In genomic region chr1:91515642-91516041, GRCm38 (mm10) we compare ENCODE assay signal across 19 mouse cellular contexts. TPM values are rescaled to one million over a fixed set of nuclear protein-coding genes. Genes with fewer than 3 reads are reported as not detected.
DNase-seq lines count a peak whose midpoint lies in the region; ATAC-seq and TF ChIP-seq lines count a peak whose summit lies in the region.
"Had no signal": no experiment of that assay in that cellular context is flagged by ENCODE, and none has a peak within 500 bp of the region (broad histone marks: within the 10 kb centered on the region; RNA-seq: fewer than 3 reads in every experiment).

No protein-coding gene starts in this region.

- H3K4me3 ChIP-seq in kidney, postnatal 0 days (replicated peaks; ENCODE audit: low read depth, low read length) = no peak overlapping the region
- no peak overlapping the region for H3K4me3 ChIP-seq in kidney, embryonic 16.5 days (ENCODE audit: low read length)
- H3K4me3 ChIP-seq in lung, embryonic 15.5 days = no peak overlapping the region
- H3K4me3 ChIP-seq in embryonic facial prominence, embryonic 14.5 days (ENCODE audit: low read depth, low read length) = no peak overlapping the region
- H3K4me3 ChIP-seq: forebrain, embryonic 10.5 days; gastrocnemius, adult 2 months; heart, embryonic 12.5 days; hindbrain, embryonic 10.5 days; hindbrain, embryonic 15.5 days had no signal

- ATAC-seq in kidney, postnatal 0 days (replicated peaks; ENCODE audit: low FRiP score, low read depth) = no peak; the same call in 1 of the 2 replicates
- ATAC-seq in kidney, embryonic 16.5 days (ENCODE audit: low FRiP score, low TSS enrichment) = no peak
- no peak for ATAC-seq in lung, embryonic 15.5 days (ENCODE audit: borderline replicate concordance, extremely low read depth, low FRiP score, low TSS enrichment)
- peak; percentile 61; the same call in 1 of the 2 replicates for ATAC-seq in embryonic facial prominence, embryonic 14.5 days (ENCODE audit: low read depth)
- ATAC-seq: forebrain, embryonic 14.5 days had no signal

- WGBS in kidney, postnatal 0 days = 72% methylated on average over 6 of the region's 6 CpGs
- WGBS in kidney, embryonic 16.5 days = 76% methylated on average over 6 of the region's 6 CpGs
- WGBS in lung, embryonic 15.5 days = 74% methylated on average over 6 of the region's 6 CpGs
- 67% methylated on average over 6 of the region's 6 CpGs for WGBS in embryonic facial prominence, embryonic 14.5 days

- no peak overlapping the region for H3K4me2 ChIP-seq in kidney, postnatal 0 days (ENCODE audit: low read length)
- H3K4me2 ChIP-seq in kidney, embryonic 16.5 days (replicated peaks; ENCODE audit: low read depth, low read length) = no peak overlapping the region
- no peak overlapping the region for H3K4me2 ChIP-seq in lung, embryonic 15.5 days
- H3K4me2 ChIP-seq in embryonic facial prominence, embryonic 14.5 days (ENCODE audit: low read depth, low read length) = no peak overlapping the region
- H3K4me2 ChIP-seq: heart, embryonic 12.5 days; hindbrain, embryonic 15.5 days had no signal

- 0 out of 2 replicates have a peak, but pooled peaks cover 10% of the 10 kb centered on the region for H3K36me3 ChIP-seq in kidney, postnatal 0 days (ENCODE audit: insufficient read depth, low read length)
- H3K36me3 ChIP-seq in kidney, embryonic 16.5 days (ENCODE audit: insufficient read depth, low read length) = peaks cover 14% of the 10 kb centered on the region; the same call in 1 of the 2 replicates
- H3K36me3 ChIP-seq in lung, embryonic 15.5 days = 0 out of 2 replicates have a peak, but pooled peaks cover 6% of the 10 kb centered on the region
- peaks cover 34% of the 10 kb centered on the region; the same call in 1 of the 2 replicates for H3K36me3 ChIP-seq in embryonic facial prominence, embryonic 14.5 days (ENCODE audit: control insufficient read depth, insufficient read depth, low read length)

- H3K9ac ChIP-seq in kidney, postnatal 0 days (ENCODE audit: low read depth, low read length) = no peak overlapping the region
- H3K9ac ChIP-seq in kidney, embryonic 16.5 days (replicated peaks; ENCODE audit: low read length) = no peak overlapping the region
- H3K9ac ChIP-seq in lung, embryonic 15.5 days = no peak overlapping the region
- H3K9ac ChIP-seq in embryonic facial prominence, embryonic 14.5 days (ENCODE audit: low read depth, low read length) = no peak overlapping the region
- H3K9ac ChIP-seq: heart, embryonic 12.5 days; hindbrain, embryonic 15.5 days had no signal

- no peak for TF ChIP-seq CTCF in kidney, postnatal 0 days (IDR thresholded peaks at IDR 0.05; ENCODE audit: low read depth)

- DNase-seq in kidney, postnatal 0 days (ENCODE audit: low spot score) = no peak
- DNase-seq in lung, postnatal 14 days = no peak
- DNase-seq in embryonic facial prominence, embryonic 14.5 days (ENCODE audit: low spot score) = peak; percentile 63
- peak; percentile 50 for DNase-seq in fat pad, adult 2 months (ENCODE audit: extremely low read depth, low read depth, low spot score)
- DNase-seq in thymus, postnatal 25 days = no peak
- DNase-seq in adrenal gland, adult 8-10 months = no peak
- DNase-seq: adrenal gland, adult 2 months; adrenal gland, postnatal 36 days; cerebellum, adult 2 months; gastrocnemius, adult 2 months; gastrocnemius, postnatal 25 days had no signal

- no peaks in the 10 kb centered on the region for H3K4me1 ChIP-seq in kidney, postnatal 0 days (replicated peaks; ENCODE audit: insufficient read depth, low read length)
- no peaks in the 10 kb centered on the region for H3K4me1 ChIP-seq in kidney, embryonic 16.5 days (ENCODE audit: insufficient read depth, low read length)
- no peaks in the 10 kb centered on the region for H3K4me1 ChIP-seq in lung, embryonic 15.5 days
- no peaks in the 10 kb centered on the region for H3K4me1 ChIP-seq in embryonic facial prominence, embryonic 14.5 days (ENCODE audit: control insufficient read depth, insufficient read depth, low read length)
- H3K4me1 ChIP-seq: forebrain, embryonic 10.5 days; heart, embryonic 12.5 days; hindbrain, embryonic 10.5 days; hindbrain, embryonic 15.5 days had no signal

- no peaks in the 10 kb centered on the region for H3K9me3 ChIP-seq in kidney, postnatal 0 days (replicated peaks; ENCODE audit: low read length)
- no peaks in the 10 kb centered on the region for H3K9me3 ChIP-seq in kidney, embryonic 16.5 days (ENCODE audit: low read length)
- no peaks in the 10 kb centered on the region for H3K9me3 ChIP-seq in lung, embryonic 15.5 days
- H3K9me3 ChIP-seq in embryonic facial prominence, embryonic 14.5 days (ENCODE audit: control insufficient read depth, low read length) = no peaks in the 10 kb centered on the region
- H3K9me3 ChIP-seq: forebrain, embryonic 10.5 days; heart, embryonic 12.5 days; hindbrain, embryonic 10.5 days; hindbrain, embryonic 15.5 days had no signal

- H3K27me3 ChIP-seq in kidney, postnatal 0 days (ENCODE audit: insufficient read depth, low read length) = no peaks in the 10 kb centered on the region
- H3K27me3 ChIP-seq in kidney, embryonic 16.5 days (ENCODE audit: insufficient read depth, low read length) = no peaks in the 10 kb centered on the region
- H3K27me3 ChIP-seq in lung, embryonic 15.5 days = no peaks in the 10 kb centered on the region
- H3K27me3 ChIP-seq in embryonic facial prominence, embryonic 14.5 days (replicated peaks; ENCODE audit: control insufficient read depth, insufficient read depth, low read length) = no peaks in the 10 kb centered on the region
- H3K27me3 ChIP-seq: CH12.LX; heart, embryonic 12.5 days; hindbrain, embryonic 15.5 days had no signal

- 0 out of 2 replicates have a peak overlapping the region, but pooled peaks have one; percentile 13 for H3K27ac ChIP-seq in kidney, postnatal 0 days
- H3K27ac ChIP-seq in kidney, embryonic 16.5 days (ENCODE audit: low read length) = no peak overlapping the region
- 0 out of 2 replicates have a peak overlapping the region, but pooled peaks have one; percentile 0 for H3K27ac ChIP-seq in lung, embryonic 15.5 days
- H3K27ac ChIP-seq in embryonic facial prominence, embryonic 14.5 days (replicated peaks; ENCODE audit: low read depth, low read length) = no peak overlapping the region; the same call in 1 of the 2 replicates
- H3K27ac ChIP-seq: forebrain, embryonic 10.5 days; gastrocnemius, adult 2 months; hindbrain, embryonic 10.5 days; hindbrain, embryonic 15.5 days had no signal

RNA-seq across cellular contexts. Expression of gene Traf3ip1, which starts 21.2 kb away (rescaled TPM):
- polyA plus RNA-seq in kidney, postnatal 0 days (2015; fragmentation: Nextera tagmentation; extraction: Ambion mirVana) = 6.3 and 6.5 TPM in 2 replicates
- 10.7 and 11.3 TPM in 2 replicates for polyA plus RNA-seq in kidney, embryonic 16.5 days (2015; fragmentation: Nextera tagmentation; extraction: Ambion mirVana)
- 11.0 and 11.5 TPM in 2 replicates for polyA plus RNA-seq in lung, embryonic 15.5 days (2015; fragmentation: Nextera tagmentation; extraction: Ambion mirVana)
- 5.5 and 6.8 TPM in 2 replicates for polyA plus RNA-seq in embryonic facial prominence, embryonic 14.5 days (2014; fragmentation: Nextera tagmentation; extraction: Ambion mirVana)
- 10 to 100 TPM; 11.4 to 15.7 (median 12.9) TPM for total RNA-seq in adrenal gland, adult 8-10 months (2022)

RNA-seq across cellular contexts. Expression of gene Asb1, which starts 24.7 kb away (rescaled TPM):
- 4.0 and 4.3 TPM in 2 replicates for polyA plus RNA-seq in kidney, postnatal 0 days (2015; fragmentation: Nextera tagmentation; extraction: Ambion mirVana)
- polyA plus RNA-seq in kidney, embryonic 16.5 days (2015; fragmentation: Nextera tagmentation; extraction: Ambion mirVana) = 5.0 and 6.6 TPM in 2 replicates
- polyA plus RNA-seq in lung, embryonic 15.5 days (2015; fragmentation: Nextera tagmentation; extraction: Ambion mirVana) = 5.9 and 6.2 TPM in 2 replicates
- 8.0 TPM in 2 replicates for polyA plus RNA-seq in embryonic facial prominence, embryonic 14.5 days (2014; fragmentation: Nextera tagmentation; extraction: Ambion mirVana)
- 10 to 100 TPM; 22.5 to 25.4 (median 23.4) TPM for total RNA-seq in adrenal gland, adult 8-10 months (2022)

RNA-seq across cellular contexts. Expression of gene Per2, which starts 56.5 kb away (rescaled TPM):
- 2.3 and 2.7 TPM in 2 replicates for polyA plus RNA-seq in kidney, postnatal 0 days (2015; fragmentation: Nextera tagmentation; extraction: Ambion mirVana)
- polyA plus RNA-seq in kidney, embryonic 16.5 days (2015; fragmentation: Nextera tagmentation; extraction: Ambion mirVana) = 4.2 and 4.6 TPM in 2 replicates
- polyA plus RNA-seq in lung, embryonic 15.5 days (2015; fragmentation: Nextera tagmentation; extraction: Ambion mirVana) = 8.2 and 11.4 TPM in 2 replicates
- 3.9 and 4.7 TPM in 2 replicates for polyA plus RNA-seq in embryonic facial prominence, embryonic 14.5 days (2014; fragmentation: Nextera tagmentation; extraction: Ambion mirVana)
- 10 to 100 TPM; 42.5 to 75.0 (median 45.4) TPM for total RNA-seq in adrenal gland, adult 8-10 months (2022)

Comparison
In these comparisons a context has a peak if more than half of its experiments do, and no peak if none do; other contexts are left out.
1. H3K27ac ChIP-seq: peak in kidney, postnatal 0 days (single experiment) and lung, embryonic 15.5 days (single experiment); none in kidney, embryonic 16.5 days (single experiment) and embryonic facial prominence, embryonic 14.5 days (single experiment).
2. DNase-seq: peak in embryonic facial prominence, embryonic 14.5 days (single experiment) and fat pad, adult 2 months (single experiment); none in kidney, postnatal 0 days (single experiment), lung, postnatal 14 days (single experiment), thymus, postnatal 25 days (single experiment) and adrenal gland, adult 8-10 months (single experiment).